9 mouse cellular contexts compared by ENCODE assay signal in the genomic region with DNA sequence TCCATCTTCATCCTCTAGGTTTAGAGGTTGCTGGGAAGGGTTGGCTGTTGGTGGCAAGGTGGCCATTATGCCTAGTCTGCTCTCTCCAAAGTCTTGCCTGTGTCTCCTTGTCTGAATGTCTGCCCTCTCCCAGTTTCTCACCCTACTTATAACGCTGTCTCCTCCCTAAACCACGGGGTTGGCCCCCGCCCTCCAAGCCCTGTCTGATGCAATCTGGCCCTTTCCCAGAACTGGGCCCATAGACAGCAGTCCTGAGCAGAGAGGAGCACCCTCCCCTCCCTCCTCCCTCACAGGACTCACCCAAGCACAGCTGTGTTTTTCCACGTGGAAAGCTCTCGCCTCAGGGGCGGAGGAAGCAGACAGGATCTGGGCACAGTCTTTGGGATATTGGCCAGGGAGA. TPM values are rescaled to one million over a fixed set of nuclear protein-coding genes. Genes with fewer than 3 reads are reported as not detected.
DNase-seq lines count a peak whose midpoint lies in the region; ATAC-seq and TF ChIP-seq lines count a peak whose summit lies in the region.
"Had no signal": no experiment of that assay in that cellular context is flagged by ENCODE, and none has a peak within 500 bp of the region (broad histone marks: within the 10 kb centered on the region; RNA-seq: fewer than 3 reads in every experiment).

No protein-coding gene starts in this region.

- DNase-seq in 3134 (ENCODE audit: extremely low read depth, insufficient read length, low spot score) (peak; percentile 91), MN1 (ENCODE audit: low spot score) (peak; percentile 93)
- peak; percentile 98 for DNase-seq in fibroblast of lung, adult 2 months (ENCODE audit: low read depth)
- peak; percentile 88 for DNase-seq in heart, postnatal 25 days (ENCODE audit: low spot score)
- peak; percentile 30 for DNase-seq in left cerebral cortex, adult 11 months (ENCODE audit: low spot score)
- peak; percentile 95 for DNase-seq in lung, postnatal 25 days (ENCODE audit: low spot score)

- no peak for TF ChIP-seq POLR2A in testis, adult 2 months (IDR thresholded peaks at IDR 0.05; ENCODE audit: control insufficient read depth, low read depth, low read length)

- H3K36me3 ChIP-seq in testis, adult 2 months (ENCODE audit: control insufficient read depth, insufficient read depth, low read length): no peaks in the 10 kb centered on the region
- no peaks in the 10 kb centered on the region for H3K36me3 ChIP-seq in midbrain, embryonic 13.5 days

- H3K9me3 ChIP-seq in midbrain, embryonic 13.5 days: no peaks in the 10 kb centered on the region

- intact Hi-C loops in heart, postnatal 25 days (cut with DNase I): no loop called here

- no peak overlapping the region; the same call in 1 of the 2 replicates for H3K9ac ChIP-seq in midbrain, embryonic 13.5 days (replicated peaks)

- H3K4me2 ChIP-seq in midbrain, embryonic 13.5 days (replicated peaks): no peak overlapping the region

- H3K27ac ChIP-seq in testis, adult 2 months (ENCODE audit: control insufficient read depth, insufficient read depth, low read depth, low read length): peak overlapping the region; percentile 12; the same call in 1 of the 2 replicates
- no peak overlapping the region for H3K27ac ChIP-seq in midbrain, embryonic 13.5 days

- H3K4me3 ChIP-seq in testis, adult 2 months (ENCODE audit: control insufficient read depth, low read depth, low read length): no peak overlapping the region
- no peak overlapping the region for H3K4me3 ChIP-seq in midbrain, embryonic 13.5 days (replicated peaks)

- peaks cover 4% of the 10 kb centered on the region; the same call in 1 of the 2 replicates for H3K4me1 ChIP-seq in testis, adult 2 months (ENCODE audit: control insufficient read depth, insufficient read depth, low read length)
- H3K4me1 ChIP-seq in midbrain, embryonic 13.5 days (replicated peaks): no peaks in the 10 kb centered on the region

- TF ChIP-seq CTCF in testis, adult 2 months (IDR thresholded peaks at IDR 0.05; ENCODE audit: control insufficient read depth, insufficient read depth, insufficient replicate concordance, low read depth, low read length): no peak

- whole genome bisulfite sequencing in midbrain, embryonic 13.5 days: 58% methylated on average over 6 of the region's 6 CpGs

- H3K27me3 ChIP-seq in testis, adult 2 months (ENCODE audit: control insufficient read depth, insufficient read depth, low read length): no peaks in the 10 kb centered on the region
- H3K27me3 ChIP-seq in midbrain, embryonic 13.5 days: no peaks in the 10 kb centered on the region

- no peak for ATAC-seq in midbrain, embryonic 13.5 days

RNA-seq across cellular contexts. Expression of gene Nupr1, which starts 5.3 kb away (rescaled TPM):
- total RNA-seq in heart, postnatal 25 days (2021): 1 to 10 TPM; 7.7 to 9.4 TPM
- polyA plus RNA-seq in testis, adult 2 months (2012; rRNA removed): 1.4 and 2.6 TPM in 2 replicates
- polyA plus RNA-seq in midbrain, embryonic 13.5 days (2015; fragmentation: Nextera tagmentation; extraction: Ambion mirVana): 4.8 and 7.6 TPM in 2 replicates

RNA-seq across cellular contexts. Expression of gene Sgf29, which starts 23.7 kb away (rescaled TPM):
- total RNA-seq in heart, postnatal 25 days (2021): 10 to 100 TPM; 25.9 to 27.2 TPM
- 405 and 485 TPM in 2 replicates for polyA plus RNA-seq in testis, adult 2 months (2012; rRNA removed)
- polyA plus RNA-seq in midbrain, embryonic 13.5 days (2015; fragmentation: Nextera tagmentation; extraction: Ambion mirVana): 54.5 and 57.0 TPM in 2 replicates

RNA-seq across cellular contexts. Expression of gene Il27, which starts 30.6 kb away (rescaled TPM):
- not detected for total RNA-seq in heart, postnatal 25 days (2021)
- not detected in 2 replicates for polyA plus RNA-seq in testis, adult 2 months (2012; rRNA removed)
- polyA plus RNA-seq in midbrain, embryonic 13.5 days (2015; fragmentation: Nextera tagmentation; extraction: Ambion mirVana): not detected in 2 replicates
- polyA plus RNA-seq: neural tube, embryonic 11.5 days had no signal

RNA-seq across cellular contexts. Expression of gene Cln3, which starts 39.8 kb away (rescaled TPM):
- 10 to 100 TPM; 11.3 to 13.6 TPM for total RNA-seq in heart, postnatal 25 days (2021)
- 34.9 and 42.7 TPM in 2 replicates for polyA plus RNA-seq in testis, adult 2 months (2012; rRNA removed)
- 27.7 and 28.8 TPM in 2 replicates for polyA plus RNA-seq in midbrain, embryonic 13.5 days (2015; fragmentation: Nextera tagmentation; extraction: Ambion mirVana)

RNA-seq across cellular contexts. Expression of gene Apobr, which starts 40.6 kb away (rescaled TPM):
- total RNA-seq in heart, postnatal 25 days (2021): under 1 TPM; 0.28 to 0.86 TPM
- 0.16 and 1.3 TPM in 2 replicates for polyA plus RNA-seq in testis, adult 2 months (2012; rRNA removed)
- polyA plus RNA-seq in midbrain, embryonic 13.5 days (2015; fragmentation: Nextera tagmentation; extraction: Ambion mirVana): 0.21 and 0.69 TPM in 2 replicates

Comparison
In these comparisons a context has a peak if more than half of its experiments do, and no peak if none do; other contexts are left out.
1. DNase-seq: peak in every context shown above with its lines; median percentile 98 in fibroblast of lung, adult 2 months; 95 in lung, postnatal 25 days; 93 in MN1; 91 in 3134; 88 in heart, postnatal 25 days; 30 in left cerebral cortex, adult 11 months.